Mouse (Mus musculus) forebrain, embryonic 13.5 days (tissue): Measurements from ENCODE around the gene Sned1. TPM values are rescaled to one million over a fixed set of nuclear protein-coding genes. Genes with fewer than 3 reads are reported as not detected.

ENCODE experiments used
- ATAC-seq: fragments of 200-750 bp; cut with Nextera tagmentation; 2 replicates; pipeline ENCODE4 v1.8.0; 2017
- H3K27ac ChIP-seq: fragments of 300-500 bp; sonication (generic); 2 replicates; pipeline ENCODE4 v1.5.1; 2015; ENCODE audit warnings: inconsistent platforms, mild to moderate bottlenecking, moderate library complexity
- H3K27me3 ChIP-seq: fragments of 300-500 bp; sonication (generic); 2 replicates; pipeline ENCODE4 v1.6.1; 2015; ENCODE audit warnings: mild to moderate bottlenecking, inconsistent platforms
- H3K36me3 ChIP-seq: fragments of 300-500 bp; sonication (generic); 2 replicates; pipeline ENCODE4 v1.6.1; 2015; ENCODE audit warnings: mild to moderate bottlenecking, inconsistent platforms; ENCODE audit not compliant: poor library complexity, severe bottlenecking
- H3K4me1 ChIP-seq: fragments of 300-500 bp; sonication (generic); 2 replicates; pipeline ENCODE4 v1.6.1; 2015; ENCODE audit warnings: inconsistent platforms
- H3K4me2 ChIP-seq: fragments of 300-500 bp; sonication (generic); 2 replicates; pipeline ENCODE4 v1.6.1; 2015; ENCODE audit warnings: inconsistent platforms, mild to moderate bottlenecking, moderate library complexity
- H3K4me3 ChIP-seq: fragments of 300-500 bp; sonication (generic); 2 replicates; pipeline ENCODE4 v1.5.1; 2015; ENCODE audit warnings: mild to moderate bottlenecking, inconsistent platforms
- H3K9ac ChIP-seq: fragments of 300-500 bp; sonication (generic); 2 replicates; pipeline ENCODE4 v1.6.1; 2015; ENCODE audit warnings: mild to moderate bottlenecking, inconsistent platforms
- H3K9me3 ChIP-seq: fragments of 300-500 bp; sonication (generic); replicated peaks from 2 replicates; pipeline ENCODE4 v1.6.1; 2016; ENCODE audit warnings: inconsistent platforms
- WGBS: fragments of 180-500 bp; shearing (Covaris S2); methylation state at CpG from one replicate; pipeline ENCODE4 v1.1.7; 2015; 5-methylcytosine and 5-hydroxymethylcytosine counted together
- microRNA-seq: library from miRNA; unstranded; fragments of <30 nt; microRNA quantifications from one replicate; pipeline ENCODE4, GENCODE M21; 2016
- polyA plus RNA-seq: library from polyadenylated mRNA; unstranded; fragments of >200 nt; fragmentation: Nextera tagmentation; extraction: Ambion mirVana; gene quantifications from 2 replicates; pipeline ENCODE4 v1.2.1, GENCODE M21; 2015

Sned1 gene
- polyA plus RNA-seq, 1 experiment from 2014 or later = 2.1 TPM

GRCm38 (mm10) chr1:93342648-93343503 is 107.2 kb downstream of the Sned1 start, which contains the start of the genes Ppp1r7 and Pask:
TSS of gene Ppp1r7 (plus strand) at chr1:93342854.
TSS of gene Pask (minus strand) at chr1:93343482.
- Histone ChIP-seq H3K36me3 (peaks cover 16% of the 10 kb centered on the region), H3K4me2 (peak within 1 kb of the TSS; percentile 83), H3K27ac (peak within 1 kb of the TSS; percentile 59), H3K9ac (peak within 1 kb of the TSS; percentile 88), H3K9me3 (no peaks in the 10 kb centered on the region), H3K4me1 (peaks cover 24% of the 10 kb centered on the region), H3K27me3 (no peaks in the 10 kb centered on the region), H3K4me3 (peak within 1 kb of the TSS; percentile 96)
- ATAC-seq = peak; percentile 95
- under 1% methylated on average over 63 of the region's 63 CpGs for WGBS

- Histone ChIP-seq H3K4me1 (peaks cover 24% of the 10 kb centered on the region), H3K36me3 (peaks cover 23% of the 10 kb centered on the region), H3K27ac (0 out of 2 replicates have a peak overlapping the region, but pooled peaks have one; percentile 31), H3K4me3 (peak overlapping the region; percentile 96), H3K9me3 (no peaks in the 10 kb centered on the region), H3K4me2 (peak overlapping the region; percentile 83), H3K9ac (peak overlapping the region; percentile 88), H3K27me3 (no peaks in the 10 kb centered on the region)
- ATAC-seq = peak; percentile 98
- under 1% methylated on average over 39 of the region's 39 CpGs for WGBS
Observed at GRCm38 (mm10) chr1:93343504-93344047, 107.9 kb downstream of the Sned1 start.

DNA sequence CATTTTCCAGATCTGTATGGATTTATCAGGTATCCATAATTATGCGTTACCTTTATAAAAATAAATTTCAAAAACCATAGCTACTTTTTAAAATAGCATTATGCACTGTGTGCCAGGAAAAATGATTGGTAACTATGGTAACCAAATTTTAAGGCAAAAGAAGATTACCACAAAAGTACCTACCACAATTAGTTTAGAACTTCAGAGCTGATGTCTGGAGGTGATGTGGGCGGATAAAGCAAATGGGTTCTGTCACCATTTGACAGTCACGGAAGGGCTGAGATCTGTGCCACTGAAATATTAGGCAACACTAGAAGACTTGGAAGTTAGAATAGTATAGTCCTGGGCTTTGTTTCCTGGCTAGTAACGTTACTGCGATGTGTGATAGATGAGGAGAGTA is 111.5 kb downstream of the Sned1 start:
- Histone ChIP-seq H3K27me3 (no peaks in the 10 kb centered on the region), H3K27ac (no peak overlapping the region), H3K4me2 (no peak overlapping the region), H3K9ac (no peak overlapping the region), H3K4me3 (no peak overlapping the region), H3K4me1 (peaks cover 11% of the 10 kb centered on the region), H3K36me3 (peaks cover 53% of the 10 kb centered on the region), H3K9me3 (no peaks in the 10 kb centered on the region)
- ATAC-seq = no peak
- WGBS = 96% methylated on average over 5 of the region's 5 CpGs

DNA sequence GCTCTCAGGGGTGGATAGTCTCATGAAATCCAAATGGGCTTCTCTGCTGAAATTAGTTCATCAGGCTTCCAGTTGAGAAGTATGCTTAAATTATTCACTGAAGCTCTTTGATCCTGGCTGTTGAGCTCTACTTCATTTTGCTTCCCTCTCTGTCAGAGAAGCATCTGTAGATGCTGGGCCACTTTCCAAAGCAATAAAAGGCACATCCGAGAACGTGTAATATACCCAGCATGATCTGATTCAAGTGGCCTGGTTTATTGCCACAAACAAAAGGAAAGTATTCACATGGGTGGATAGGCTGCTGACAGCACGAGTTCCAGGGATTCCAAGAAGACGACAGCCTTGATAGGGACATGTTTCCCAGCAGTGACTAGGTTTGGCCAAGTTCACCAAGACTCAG is 114.1 kb downstream of the Sned1 start:
- Histone ChIP-seq H3K27ac (no peak overlapping the region), H3K9me3 (no peaks in the 10 kb centered on the region), H3K36me3 (peaks cover 79% of the 10 kb centered on the region), H3K4me1 (peaks cover 4% of the 10 kb centered on the region), H3K9ac (no peak overlapping the region), H3K27me3 (no peaks in the 10 kb centered on the region), H3K4me3 (no peak overlapping the region), H3K4me2 (no peak overlapping the region)
- ATAC-seq = no peak
- WGBS = 77% methylated on average over 4 of the region's 4 CpGs

Small RNA genes within 50 kb of the gene (microRNA-seq; reads per million reads assigned to microRNA genes)
- not detected for gene Mir6901
- not detected for gene Mir6902

Other genes starting within 250 kb of the Sned1 start
- gene Aqp12, start 229.5 kb upstream of the Sned1 start, polyA plus RNA-seq = not detected in 2 replicates
- gene Kif1a, start 133.9 kb upstream of the Sned1 start, polyA plus RNA-seq = 205 and 224 TPM in 2 replicates
- gene Agxt, start 100.6 kb upstream of the Sned1 start, polyA plus RNA-seq = not detected in 2 replicates
- 0.08 and 0.16 TPM in 2 replicates for gene 2310007B03Rik, start 74.9 kb upstream of the Sned1 start, polyA plus RNA-seq
- 0.10 and 0.20 TPM in 2 replicates for gene Crocc2, start 67.1 kb upstream of the Sned1 start, polyA plus RNA-seq
- gene Mterf4, start 70.1 kb downstream of the Sned1 start, polyA plus RNA-seq = 34.3 and 34.5 TPM in 2 replicates
- gene Ppp1r7, start 107.0 kb downstream of the Sned1 start, polyA plus RNA-seq = 71.1 and 76.5 TPM in 2 replicates
- 14.6 and 17.7 TPM in 2 replicates for gene Pask, start 107.6 kb downstream of the Sned1 start, polyA plus RNA-seq
- 0.16 TPM in 1 of 2 replicates, not detected in the other for gene Ano7, start 138.1 kb downstream of the Sned1 start, polyA plus RNA-seq
- gene Hdlbp, start 243.0 kb downstream of the Sned1 start, polyA plus RNA-seq = 82.5 and 97.8 TPM in 2 replicates